22 mouse cellular contexts compared by ENCODE assay signal in the genomic region with DNA sequence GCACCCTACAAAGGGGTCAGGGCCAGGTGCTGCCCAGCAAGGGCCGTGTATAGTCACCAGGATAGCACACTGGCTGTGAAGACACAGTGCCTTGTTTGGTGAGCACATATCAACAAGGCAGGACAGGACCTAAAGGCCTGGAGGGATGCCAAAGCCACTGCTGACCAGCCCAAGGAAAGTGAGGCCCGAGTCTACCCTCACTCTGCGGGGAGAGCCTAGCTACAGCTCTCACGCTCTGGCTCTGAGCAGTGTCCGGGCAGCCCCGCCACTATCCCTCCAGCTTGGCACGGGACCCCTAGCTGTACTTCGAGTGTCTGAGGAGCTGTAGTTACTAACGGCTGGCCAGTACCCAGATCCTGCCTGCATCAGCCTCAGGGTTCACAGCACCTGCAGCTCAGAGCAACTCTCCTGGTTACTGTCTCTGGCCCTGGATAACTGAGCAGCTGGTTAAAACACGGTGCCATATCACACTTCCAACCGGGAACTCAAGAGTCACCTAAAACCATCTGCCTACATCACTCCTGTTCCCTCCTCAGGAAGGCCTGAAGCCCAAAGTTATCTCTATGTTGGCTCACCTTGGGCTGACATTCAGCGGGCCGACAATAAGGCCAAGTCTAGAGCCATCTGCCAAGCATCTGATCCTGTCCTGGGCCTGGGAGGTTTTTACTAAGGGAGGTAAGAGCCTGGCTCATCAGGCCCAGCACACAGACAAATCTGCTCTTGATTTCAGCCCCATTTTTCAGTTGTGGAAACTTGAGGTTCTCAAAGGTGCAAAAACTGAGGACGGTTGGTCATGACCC. TPM values are rescaled to one million over a fixed set of nuclear protein-coding genes. Genes with fewer than 3 reads are reported as not detected.
DNase-seq lines count a peak whose midpoint lies in the region; ATAC-seq and TF ChIP-seq lines count a peak whose summit lies in the region.
"Had no signal": no experiment of that assay in that cellular context is flagged by ENCODE, and none has a peak within 500 bp of the region (broad histone marks: within the 10 kb centered on the region; RNA-seq: fewer than 3 reads in every experiment).

No protein-coding gene starts in this region.

- H3K9ac ChIP-seq in embryonic facial prominence, embryonic 13.5 days: peak overlapping the region; percentile 27; the same call in 1 of the 2 replicates
- H3K9ac ChIP-seq: liver, embryonic 12.5 days; lung, embryonic 15.5 days; stomach, embryonic 15.5 days had no signal

- WGBS in embryonic facial prominence, embryonic 13.5 days: 88% methylated on average over 14 of the region's 14 CpGs
- 90% methylated on average over 14 of the region's 14 CpGs for WGBS in embryonic facial prominence, embryonic 10.5 days

- H3K36me3 ChIP-seq in embryonic facial prominence, embryonic 13.5 days: peaks cover 73% of the 10 kb centered on the region
- H3K36me3 ChIP-seq in embryonic facial prominence, embryonic 10.5 days (replicated peaks): peaks cover 74% of the 10 kb centered on the region
- peaks cover 76% of the 10 kb centered on the region for H3K36me3 ChIP-seq in E14TG2a.4 (ENCODE audit: insufficient read depth, low read length)

- H3K9me3 ChIP-seq in embryonic facial prominence, embryonic 13.5 days: no peaks in the 10 kb centered on the region
- H3K9me3 ChIP-seq in embryonic facial prominence, embryonic 10.5 days: no peaks in the 10 kb centered on the region
- H3K9me3 ChIP-seq in E14TG2a.4 (ENCODE audit: low read length): no peaks in the 10 kb centered on the region
- H3K9me3 ChIP-seq: forebrain, embryonic 10.5 days; heart, embryonic 10.5 days; liver, embryonic 12.5 days; lung, embryonic 15.5 days; stomach, embryonic 15.5 days had no signal

- no peak for ATAC-seq in embryonic facial prominence, embryonic 13.5 days (ENCODE audit: insufficient number of reproducible peaks, insufficient read depth, low FRiP score, low TSS enrichment, low read depth)
- ATAC-seq in monocyte, adult 5-6 weeks (replicated peaks; ENCODE audit: insufficient number of reproducible peaks, low FRiP score, low TSS enrichment, poor library complexity, severe bottlenecking): no peak
- ATAC-seq: liver, embryonic 12.5 days had no signal

- H3K4me1 ChIP-seq in embryonic facial prominence, embryonic 13.5 days: peaks cover 22% of the 10 kb centered on the region
- peaks cover 32% of the 10 kb centered on the region for H3K4me1 ChIP-seq in embryonic facial prominence, embryonic 10.5 days
- peaks cover 78% of the 10 kb centered on the region for H3K4me1 ChIP-seq in E14TG2a.4 (replicated peaks; ENCODE audit: low read depth, low read length)

- no peak overlapping the region for H3K4me2 ChIP-seq in embryonic facial prominence, embryonic 13.5 days
- H3K4me2 ChIP-seq: liver, embryonic 12.5 days; lung, embryonic 15.5 days; midbrain, embryonic 11.5 days; stomach, embryonic 15.5 days had no signal

- no peak for TF ChIP-seq CTCF in layer of hippocampus, adult 2 months (conservative IDR thresholded peaks at IDR 0.05)
- TF ChIP-seq CTCF in E14TG2a.4 (conservative IDR thresholded peaks at IDR 0.05; ENCODE audit: low read length): no peak

- DNase-seq in embryonic facial prominence, embryonic 10.5 days (ENCODE audit: low spot score): no peak
- DNase-seq in layer of hippocampus, adult 2 months (ENCODE audit: low spot score in 2 of 2): no peak
- DNase-seq in layer of hippocampus, postnatal 14 days (ENCODE audit: low spot score in 2 of 2): no peak
- peak; percentile 64 for DNase-seq in brain, adult 2 months (ENCODE audit: low read depth, low spot score)
- DNase-seq: embryo, embryonic 11 days; gastrocnemius, adult 2 months; kidney, adult 8-10 months; kidney, postnatal 14 days; retina, postnatal 1 day had no signal

- no peak overlapping the region for H3K27ac ChIP-seq in embryonic facial prominence, embryonic 13.5 days
- no peak overlapping the region for H3K27ac ChIP-seq in embryonic facial prominence, embryonic 10.5 days (replicated peaks)
- peak overlapping the region; percentile 39; the same call in 1 of the 2 replicates for H3K27ac ChIP-seq in layer of hippocampus, adult 2 months
- H3K27ac ChIP-seq: gastrocnemius, adult 2 months; heart, embryonic 10.5 days; liver, embryonic 12.5 days; lung, embryonic 15.5 days; macrophage; stomach, embryonic 15.5 days had no signal

- H3K27me3 ChIP-seq in embryonic facial prominence, embryonic 13.5 days: no peaks in the 10 kb centered on the region
- H3K27me3 ChIP-seq in embryonic facial prominence, embryonic 10.5 days (replicated peaks; ENCODE audit: low read depth, poor library complexity, severe bottlenecking): no peaks in the 10 kb centered on the region
- H3K27me3 ChIP-seq in E14TG2a.4 (ENCODE audit: insufficient read depth, low read length): no peaks in the 10 kb centered on the region
- H3K27me3 ChIP-seq: liver, embryonic 12.5 days; lung, embryonic 15.5 days; stomach, embryonic 15.5 days had no signal

- H3K4me3 ChIP-seq in embryonic facial prominence, embryonic 13.5 days: no peak overlapping the region
- H3K4me3 ChIP-seq in embryonic facial prominence, embryonic 10.5 days: no peak overlapping the region
- H3K4me3 ChIP-seq in layer of hippocampus, adult 2 months: no peak overlapping the region
- peak overlapping the region; percentile 20; the same call in 1 of the 2 replicates for H3K4me3 ChIP-seq in E14TG2a.4 (replicated peaks; ENCODE audit: low read length)
- H3K4me3 ChIP-seq: gastrocnemius, adult 2 months; heart, embryonic 10.5 days; liver, embryonic 12.5 days; lung, embryonic 15.5 days; myocyte; stomach, embryonic 15.5 days had no signal

RNA-seq across cellular contexts. Expression of gene Cyth2, which starts 4.9 kb away (rescaled TPM):
- 133 and 138 TPM in 2 replicates for polyA plus RNA-seq in embryonic facial prominence, embryonic 13.5 days (2015; fragmentation: Nextera tagmentation; extraction: Ambion mirVana)
- 157 and 161 TPM in 2 replicates for polyA plus RNA-seq in embryonic facial prominence, embryonic 10.5 days (2016; fragmentation: Nextera tagmentation; extraction: Ambion mirVana)
- total RNA-seq in layer of hippocampus, adult 2 months (2021): 100 to 1,000 TPM; 144 to 149 TPM
- 100 to 1,000 TPM; 174 to 179 TPM for total RNA-seq in layer of hippocampus, postnatal 14 days (2021)
- total RNA-seq in monocyte, adult 5-6 weeks (2017): 59.2 to 78.0 TPM (median 72.7 TPM) in 3 replicates

RNA-seq across cellular contexts. Expression of gene Kcnj14, which starts 15.1 kb away (rescaled TPM):
- 2.2 TPM in 2 replicates for polyA plus RNA-seq in embryonic facial prominence, embryonic 13.5 days (2015; fragmentation: Nextera tagmentation; extraction: Ambion mirVana)
- 0.88 and 1.5 TPM in 2 replicates for polyA plus RNA-seq in embryonic facial prominence, embryonic 10.5 days (2016; fragmentation: Nextera tagmentation; extraction: Ambion mirVana)
- total RNA-seq in layer of hippocampus, adult 2 months (2021): 1 to 10 TPM; 1.6 to 1.9 TPM
- total RNA-seq in layer of hippocampus, postnatal 14 days (2021): 1 to 10 TPM; 1.6 to 2.1 TPM
- total RNA-seq in monocyte, adult 5-6 weeks (2017): 0.19 TPM in 1 of 3 replicates, not detected in the others
- polyA plus RNA-seq: macrophage had no signal

RNA-seq across cellular contexts. Expression of gene Grwd1, which starts 21.3 kb away (rescaled TPM):
- polyA plus RNA-seq in embryonic facial prominence, embryonic 13.5 days (2015; fragmentation: Nextera tagmentation; extraction: Ambion mirVana): 62.7 and 74.0 TPM in 2 replicates
- 127 and 132 TPM in 2 replicates for polyA plus RNA-seq in embryonic facial prominence, embryonic 10.5 days (2016; fragmentation: Nextera tagmentation; extraction: Ambion mirVana)
- total RNA-seq in layer of hippocampus, adult 2 months (2021): 10 to 100 TPM; 20.5 to 22.7 TPM
- 10 to 100 TPM; 21.2 to 21.9 TPM for total RNA-seq in layer of hippocampus, postnatal 14 days (2021)
- total RNA-seq in monocyte, adult 5-6 weeks (2017): 5.8 to 8.7 TPM (median 6.7 TPM) in 3 replicates

RNA-seq across cellular contexts. Expression of gene Sult2b1, which starts 25.0 kb away (rescaled TPM):
- 7.7 and 8.4 TPM in 2 replicates for polyA plus RNA-seq in embryonic facial prominence, embryonic 13.5 days (2015; fragmentation: Nextera tagmentation; extraction: Ambion mirVana)
- polyA plus RNA-seq in embryonic facial prominence, embryonic 10.5 days (2016; fragmentation: Nextera tagmentation; extraction: Ambion mirVana): 1.6 and 1.7 TPM in 2 replicates
- 1 to 10 TPM; 7.1 to 9.7 TPM for total RNA-seq in layer of hippocampus, adult 2 months (2021)
- 10 to 100 TPM in 1 of 2 experiments, 1 to 10 TPM in 1; 8.7 to 12.0 TPM for total RNA-seq in layer of hippocampus, postnatal 14 days (2021)
- total RNA-seq in monocyte, adult 5-6 weeks (2017): 1.3 to 7.5 TPM in 2 of 3 replicates, not detected in the other
- total RNA-seq: gastrocnemius, adult 2 months; heart, postnatal 10 days had no signal

RNA-seq across cellular contexts. Expression of gene Lmtk3, which starts 25.9 kb away (rescaled TPM):
- polyA plus RNA-seq in embryonic facial prominence, embryonic 13.5 days (2015; fragmentation: Nextera tagmentation; extraction: Ambion mirVana): 4.1 and 4.2 TPM in 2 replicates
- polyA plus RNA-seq in embryonic facial prominence, embryonic 10.5 days (2016; fragmentation: Nextera tagmentation; extraction: Ambion mirVana): 2.1 and 3.0 TPM in 2 replicates
- total RNA-seq in layer of hippocampus, adult 2 months (2021): 100 to 1,000 TPM; 302 to 329 TPM
- total RNA-seq in layer of hippocampus, postnatal 14 days (2021): 100 to 1,000 TPM; 290 to 306 TPM
- total RNA-seq in monocyte, adult 5-6 weeks (2017): not detected in 3 replicates
- polyA plus RNA-seq: thymus, postnatal 0 days had no signal
